Mouse (Mus musculus) activated CD4-positive, CD25-positive, alpha-beta regulatory T cell, adult 4 months (primary cell): Measurements from ENCODE around the gene Tmem184b. TPM values are rescaled to one million over a fixed set of nuclear protein-coding genes. Genes with fewer than 3 reads are reported as not detected.
A peak's percentile ranks its signal among the peaks of the same experiment; 100 is the strongest.

Experiments used
- ATAC-seq: one replicate; pipeline ENCODE4 v1.8.0; 2017
- polyA plus RNA-seq, 2 experiments: library from polyadenylated mRNA; unstranded; fragments of 100-300 nt; shearing (Covaris generic); gene quantifications; one replicate each; pipeline ENCODE4 v1.2.1; 2017

Gene Tmem184b
- polyA plus RNA-seq, 2 experiments from 2014 or later: 9.3 to 18.1 TPM

DNA sequence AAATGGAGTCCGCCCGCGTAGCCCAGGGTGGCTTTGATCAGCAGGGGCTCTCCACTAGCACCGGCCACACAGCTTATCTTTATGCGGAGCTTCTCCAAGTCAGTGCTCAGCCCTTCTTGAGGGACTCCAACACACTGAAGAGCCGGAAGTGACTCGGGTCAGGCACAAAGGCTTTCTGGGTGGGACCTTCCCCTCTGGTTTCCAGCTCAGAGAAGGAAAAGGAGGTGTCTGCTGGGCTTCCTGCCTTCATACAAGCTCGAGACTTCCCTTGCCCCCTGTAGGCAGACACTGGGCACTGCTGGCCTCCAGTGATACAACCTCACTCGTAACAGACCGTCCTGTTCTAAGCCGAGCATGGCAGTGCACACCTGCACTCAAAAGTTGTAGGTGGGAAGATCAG is 6.6 kb downstream of the Tmem184b start:
- ATAC-seq: peak; percentile 91

GRCm38 (mm10) chr15:79395281-79395680 is 8.1 kb downstream of the Tmem184b start:
- no peak for ATAC-seq

DNA sequence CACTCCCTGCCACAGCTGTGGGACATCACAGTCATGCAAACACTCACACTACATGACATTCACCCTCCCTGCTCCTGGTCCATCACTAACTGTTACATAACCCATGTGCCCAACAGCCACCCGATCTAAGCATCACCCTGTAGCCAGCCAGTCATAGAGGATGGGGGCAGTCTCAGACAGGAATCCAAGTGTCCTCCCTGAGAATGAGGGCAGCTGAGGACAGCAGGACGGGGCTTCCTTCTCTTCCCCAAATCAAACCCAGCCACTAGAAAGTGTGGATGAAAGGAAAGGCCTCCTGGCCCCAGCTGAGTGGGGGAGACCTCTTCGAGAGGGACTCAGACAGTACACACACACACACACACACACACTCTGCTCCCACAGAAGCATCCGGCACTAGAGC is 8.5 kb downstream of the Tmem184b start:
- no peak for ATAC-seq

DNA sequence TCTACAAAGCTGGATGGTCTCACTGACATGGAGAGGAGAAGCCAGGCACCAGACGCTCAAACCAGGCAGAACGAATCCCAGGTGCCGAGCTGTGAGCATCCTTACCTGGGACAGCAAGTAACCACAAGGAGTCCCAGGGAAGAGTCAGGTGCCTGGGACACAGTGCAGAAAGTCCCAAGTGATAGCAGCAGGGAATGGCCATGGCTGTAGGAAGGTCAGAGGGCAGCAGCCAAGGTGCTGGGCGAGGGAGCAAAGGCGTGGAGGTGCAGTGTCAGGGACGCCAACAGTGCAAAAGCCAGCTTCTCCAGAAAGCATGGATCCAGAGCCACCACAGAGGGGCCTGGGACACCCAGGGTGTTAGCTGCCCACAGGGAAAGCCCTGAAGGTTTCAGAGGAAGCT is 10.3 kb downstream of the Tmem184b start:
- ATAC-seq: no peak

DNA sequence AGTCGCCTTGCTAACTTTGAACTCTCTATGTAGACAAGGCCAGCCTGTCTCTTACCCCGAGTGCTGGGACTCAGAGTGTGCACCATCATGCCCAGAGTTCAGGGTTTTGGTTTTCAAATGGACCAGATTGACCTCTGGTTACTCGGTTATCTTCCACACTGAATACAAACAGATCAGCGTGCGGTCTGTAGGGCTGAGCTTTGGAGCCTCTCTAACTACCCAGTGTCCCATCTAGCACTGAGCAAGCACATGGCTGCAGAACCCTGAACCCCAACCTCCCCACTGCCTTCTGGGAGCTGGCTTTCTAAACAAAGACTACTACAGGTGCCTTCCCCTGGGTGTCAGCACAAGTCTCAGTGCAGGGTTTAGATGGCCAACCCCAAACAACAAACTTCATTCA is 10.8 kb downstream of the Tmem184b start:
- ATAC-seq: no peak

DNA sequence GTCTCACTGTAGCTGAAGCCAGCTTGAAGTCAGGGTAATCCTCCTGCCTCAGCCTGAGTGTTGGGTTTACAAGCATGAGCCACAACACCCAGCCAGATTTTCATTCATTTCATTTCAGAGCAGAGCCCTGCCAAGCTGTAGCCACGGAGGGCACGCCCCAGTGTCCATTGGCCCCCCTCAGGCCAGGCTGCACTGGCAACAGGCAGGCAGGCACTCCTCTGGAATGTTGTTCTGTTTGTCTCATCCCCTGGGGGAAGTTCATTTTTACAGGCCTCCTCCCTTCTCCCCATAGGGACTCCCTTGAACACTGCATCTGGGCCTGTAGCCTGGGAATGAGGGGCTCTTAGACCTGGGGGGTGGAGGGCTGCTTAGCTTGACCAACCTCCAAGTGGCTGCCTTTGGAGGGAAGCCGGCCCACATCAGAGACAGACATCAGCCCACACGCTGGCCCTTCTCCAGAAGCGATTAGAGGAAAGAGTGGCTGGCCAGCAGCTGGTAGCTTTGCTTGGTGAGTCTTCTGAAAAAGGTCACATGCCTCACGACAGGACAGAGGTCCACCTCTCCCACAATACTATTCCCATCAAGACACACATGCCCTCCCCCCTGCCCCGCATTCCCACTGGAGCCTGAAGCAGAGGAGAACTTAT is 11.8 kb downstream of the Tmem184b start:
- ATAC-seq: no peak

GRCm38 (mm10) chr15:79390434-79390833 is 12.9 kb downstream of the Tmem184b start:
- no peak for ATAC-seq

DNA sequence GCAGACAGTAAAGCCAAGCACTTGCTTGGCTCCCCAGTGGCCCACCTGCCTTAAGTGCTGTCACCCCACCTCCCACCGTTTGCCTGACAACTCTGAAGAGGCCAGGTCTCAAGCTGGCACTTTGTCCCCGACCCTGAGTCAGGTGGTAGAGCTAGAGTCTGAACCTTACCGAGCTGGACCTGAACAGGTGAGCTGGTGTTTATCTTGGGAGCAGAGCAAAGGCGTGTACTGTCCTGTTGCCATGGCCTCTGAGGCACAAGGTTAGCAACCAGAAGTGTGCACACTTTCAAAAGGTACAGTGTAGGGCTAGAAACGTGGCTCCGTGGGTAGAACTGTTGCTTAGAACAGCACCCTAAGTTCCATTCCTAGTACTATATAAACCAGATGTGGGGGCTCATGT is 15.2 kb downstream of the Tmem184b start:
- ATAC-seq: no peak

GRCm38 (mm10) chr15:79387611-79388010 is 15.8 kb downstream of the Tmem184b start:
- ATAC-seq: no peak

- no peak for ATAC-seq
Measured at GRCm38 (mm10) chr15:79387081-79387480, 16.3 kb downstream of the Tmem184b start.

DNA sequence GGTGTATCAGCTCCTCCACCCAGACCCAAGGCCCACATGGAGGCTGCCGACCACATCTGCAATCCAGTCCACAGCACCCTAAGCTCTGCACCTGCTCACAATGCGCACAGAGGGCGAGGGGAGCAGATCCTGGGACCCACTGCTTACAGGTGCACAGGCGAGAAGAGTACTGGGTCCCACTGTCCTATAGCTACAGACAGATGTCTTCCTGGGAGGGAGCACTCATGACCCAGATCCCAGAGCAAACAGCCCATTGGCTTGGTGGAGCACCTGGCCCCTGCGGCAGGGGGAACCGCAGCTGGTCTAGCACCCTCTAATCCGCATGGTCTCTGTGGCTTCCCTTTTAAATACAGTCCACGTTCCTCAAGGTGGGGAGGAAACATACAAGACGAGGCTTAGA is 21.7 kb downstream of the Tmem184b start:
- ATAC-seq: no peak

- ATAC-seq: peak; percentile 36
Measured at GRCm38 (mm10) chr15:79380468-79381444, 22.6 kb downstream of the Tmem184b start.

GRCm38 (mm10) chr15:79379658-79380057 is 23.7 kb downstream of the Tmem184b start:
- ATAC-seq: no peak

DNA sequence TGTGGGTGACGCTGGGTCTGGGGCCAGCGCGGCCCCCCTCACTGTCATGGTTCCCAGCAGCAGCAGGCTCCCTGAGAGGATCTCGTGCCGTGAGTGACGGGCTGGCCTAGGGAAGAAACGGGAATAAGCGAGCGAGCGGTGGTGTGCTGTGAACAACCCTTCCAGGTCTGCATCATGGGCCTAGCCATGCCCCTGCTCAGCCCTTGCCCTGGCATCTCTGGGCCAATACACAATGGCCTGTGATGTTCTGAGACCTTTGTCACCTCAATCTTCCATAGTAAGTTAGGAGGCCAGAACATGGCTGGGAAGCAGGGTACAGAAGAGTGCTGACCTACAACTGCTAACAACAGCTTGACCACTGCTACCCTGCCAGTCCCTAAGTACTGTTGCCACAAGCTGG is 24.8 kb downstream of the Tmem184b start:
- ATAC-seq: no peak

- no peak for ATAC-seq
Measured at GRCm38 (mm10) chr15:79377681-79378080, 25.7 kb downstream of the Tmem184b start.

GRCm38 (mm10) chr15:79374760-79375159 is 28.6 kb downstream of the Tmem184b start:
- no peak for ATAC-seq

DNA sequence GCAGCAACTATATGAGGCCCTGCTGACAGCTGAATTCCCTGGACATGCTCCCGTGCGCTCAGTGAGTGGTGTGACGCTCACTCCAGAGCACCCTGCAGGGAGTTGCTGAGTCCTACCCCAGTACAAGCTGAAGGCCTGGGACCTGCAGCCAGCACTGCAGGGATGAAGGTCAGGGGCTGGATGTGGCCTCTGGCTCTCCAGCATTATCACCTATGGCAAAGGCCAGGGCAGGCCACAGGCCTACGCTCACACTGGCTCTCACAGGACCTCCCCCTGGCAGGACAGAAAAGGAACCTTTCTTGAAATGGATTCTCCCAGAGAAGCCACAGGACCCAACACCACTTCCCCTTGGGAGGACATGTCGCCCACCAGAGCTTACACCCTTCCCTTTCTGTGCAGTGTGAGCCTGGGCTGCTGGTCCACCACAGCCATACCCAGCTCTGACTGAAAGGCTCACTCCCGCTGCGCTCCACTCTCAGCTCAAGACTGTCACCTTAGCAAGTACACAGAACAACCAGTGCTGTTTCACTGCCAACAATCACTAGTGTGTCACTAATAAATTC is 33.0 kb downstream of the Tmem184b start:
- ATAC-seq: no peak

DNA sequence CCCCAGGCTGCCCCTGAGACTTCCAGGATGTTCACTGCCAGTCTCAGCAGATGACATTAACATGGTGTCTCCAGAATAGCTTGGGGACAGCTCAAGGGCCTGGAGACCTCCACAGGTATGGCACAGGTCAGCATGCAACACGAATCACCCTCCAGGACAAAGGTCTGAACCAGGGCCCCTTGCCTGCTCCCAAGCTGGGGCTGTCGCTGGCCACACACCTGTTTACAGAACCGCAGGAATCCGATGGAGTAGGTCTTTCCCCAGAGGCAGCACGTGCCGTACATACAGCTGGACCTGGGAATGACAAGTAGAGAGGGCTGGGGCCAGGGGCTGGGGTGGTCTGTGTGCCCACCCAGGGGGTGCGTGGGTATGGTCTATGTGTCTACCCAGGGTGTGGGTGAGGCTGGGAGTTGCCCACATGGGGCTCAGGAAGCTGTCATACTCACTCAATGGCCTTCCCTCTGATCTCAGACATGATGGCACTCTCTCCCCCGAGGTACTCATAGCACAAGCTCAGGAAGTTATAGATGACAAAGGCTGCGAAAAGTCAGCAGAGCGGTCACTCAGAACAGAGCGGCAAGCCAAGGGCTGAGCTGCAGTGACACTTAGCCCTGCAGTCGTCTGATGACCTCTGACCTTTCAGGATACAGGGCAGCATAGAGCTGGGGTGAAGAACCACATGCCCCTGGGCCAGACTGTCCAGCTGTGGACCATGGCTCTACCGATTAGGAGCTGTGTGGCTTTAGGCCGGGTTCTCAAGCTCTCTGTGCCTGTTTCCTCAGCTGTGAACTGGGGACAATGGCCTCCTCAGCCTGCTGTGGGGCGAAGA is 33.7 kb downstream of the Tmem184b start:
- no peak for ATAC-seq

- ATAC-seq: no peak
Measured at GRCm38 (mm10) chr15:79368861-79369440, 34.4 kb downstream of the Tmem184b start.

- no peak for ATAC-seq
Measured at GRCm38 (mm10) chr15:79368313-79368811, 35.0 kb downstream of the Tmem184b start.

DNA sequence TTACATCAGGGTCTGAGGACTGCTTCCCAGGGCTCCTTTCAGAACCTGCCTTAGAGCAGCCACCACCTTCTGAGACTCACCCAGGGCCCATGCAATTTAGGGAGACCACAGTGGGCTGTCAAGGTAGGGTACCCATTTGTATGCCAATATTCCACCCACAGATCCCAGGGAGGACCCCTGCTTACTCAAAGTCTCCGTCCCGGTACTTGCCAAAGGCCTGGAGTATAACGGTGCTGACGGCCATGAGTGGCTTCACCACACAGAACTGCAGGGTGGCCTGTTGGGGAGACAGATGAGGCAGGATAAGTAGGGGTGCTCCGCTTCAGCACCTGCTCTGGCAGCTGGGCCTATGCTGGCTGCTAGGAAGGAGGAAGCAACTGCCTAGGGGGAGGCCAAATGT is 37.0 kb downstream of the Tmem184b start:
- no peak for ATAC-seq

DNA sequence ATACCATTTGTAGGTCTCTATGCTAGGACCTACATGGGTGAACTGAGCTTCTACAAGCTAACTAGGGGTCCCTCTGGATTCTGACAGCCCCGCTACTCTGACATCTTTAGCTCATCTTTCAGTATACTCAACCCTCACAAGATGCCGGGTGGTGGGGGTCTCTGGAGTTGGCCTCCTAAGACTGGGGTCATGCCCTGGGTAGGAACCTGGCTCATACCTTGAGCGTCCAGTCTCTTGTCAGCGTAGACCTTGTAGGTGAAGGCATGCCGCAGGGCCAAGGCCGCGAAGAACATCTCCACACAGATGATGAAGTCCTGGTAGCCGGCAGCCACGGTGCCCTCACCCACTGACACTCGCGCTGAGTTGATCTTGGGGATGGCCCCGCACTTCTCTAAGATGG is 38.3 kb downstream of the Tmem184b start:
- no peak for ATAC-seq
